Mouse (Mus musculus) thymus, adult 2 months (tissue): ENCODE data around the gene Fto.

Experiments
- CTCF ChIP-seq: fragments of 200-500 bp; IDR thresholded peaks from 2 replicates; pipeline ENCODE4 v1.5.1; 2012; ENCODE audit warnings: mild to moderate bottlenecking, control low read depth, low read length, moderate library complexity, borderline replicate concordance; ENCODE audit not compliant: control insufficient read depth, poor library complexity, insufficient read depth; ENCODE audit errors: extremely low read depth
- POLR2A ChIP-seq: fragments of 200-500 bp; IDR thresholded peaks from 2 replicates; pipeline ENCODE4 v1.6.1; 2012; ENCODE audit warnings: mild to moderate bottlenecking, low read length, control low read depth, moderate library complexity; ENCODE audit not compliant: control insufficient read depth, poor library complexity, insufficient read depth; ENCODE audit errors: extremely low read depth

- TF ChIP-seq CTCF (no peak), POLR2A (no peak)
Observed at GRCm38 (mm10) chr8:91446008-91446407, 132.7 kb downstream of the Fto start.
